Mouse (Mus musculus) hindbrain, embryonic 13.5 days (tissue): Measurements from ENCODE around the gene Wap. TPM values are rescaled to one million over a fixed set of nuclear protein-coding genes. Genes with fewer than 3 reads are reported as not detected.

Experiments
- ATAC-seq: fragments of 200-750 bp; cut with Nextera tagmentation; 2 replicates; pipeline ENCODE4 v1.8.0; 2017; ENCODE audit warnings: moderate TSS enrichment; ENCODE audit not compliant: low FRiP score
- H3K27ac ChIP-seq: fragments of 300-500 bp; sonication (generic); 2 replicates; pipeline ENCODE4 v1.5.1; 2015; ENCODE audit warnings: inconsistent platforms, mild to moderate bottlenecking, moderate library complexity
- H3K27me3 ChIP-seq: fragments of 300-500 bp; sonication (generic); 2 replicates; pipeline ENCODE4 v1.6.1; 2015; ENCODE audit warnings: mild to moderate bottlenecking, inconsistent platforms
- H3K36me3 ChIP-seq: fragments of 300-500 bp; sonication (generic); 2 replicates; pipeline ENCODE4 v1.6.1; 2015; ENCODE audit warnings: mild to moderate bottlenecking, inconsistent platforms
- H3K4me1 ChIP-seq: fragments of 300-500 bp; sonication (generic); replicated peaks from 2 replicates; pipeline ENCODE4 v1.6.1; 2015; ENCODE audit warnings: inconsistent platforms
- H3K4me2 ChIP-seq: fragments of 300-500 bp; sonication (generic); 2 replicates; pipeline ENCODE4 v1.6.1; 2015; ENCODE audit warnings: inconsistent platforms, mild to moderate bottlenecking, moderate library complexity
- H3K4me3 ChIP-seq: fragments of 300-500 bp; sonication (generic); 2 replicates; pipeline ENCODE4 v1.5.1; 2015; ENCODE audit warnings: mild to moderate bottlenecking, inconsistent platforms
- H3K9ac ChIP-seq: fragments of 300-500 bp; sonication (generic); 2 replicates; pipeline ENCODE4 v1.6.1; 2015; ENCODE audit warnings: mild to moderate bottlenecking, inconsistent platforms
- H3K9me3 ChIP-seq: fragments of 300-500 bp; sonication (generic); 2 replicates; pipeline ENCODE4 v1.6.1; 2016; ENCODE audit warnings: inconsistent platforms
- WGBS: fragments of 180-500 bp; shearing (Covaris S2); methylation state at CpG from one replicate; pipeline ENCODE4 v1.1.7; 2015; 5-methylcytosine and 5-hydroxymethylcytosine counted together
- polyA plus RNA-seq: library from polyadenylated mRNA; unstranded; fragments of >200 nt; fragmentation: Nextera tagmentation; extraction: Ambion mirVana; gene quantifications from 2 replicates; pipeline ENCODE4 v1.2.1, GENCODE M21; 2015

Gene Wap
- polyA plus RNA-seq: not detected in 2 replicates

DNA sequence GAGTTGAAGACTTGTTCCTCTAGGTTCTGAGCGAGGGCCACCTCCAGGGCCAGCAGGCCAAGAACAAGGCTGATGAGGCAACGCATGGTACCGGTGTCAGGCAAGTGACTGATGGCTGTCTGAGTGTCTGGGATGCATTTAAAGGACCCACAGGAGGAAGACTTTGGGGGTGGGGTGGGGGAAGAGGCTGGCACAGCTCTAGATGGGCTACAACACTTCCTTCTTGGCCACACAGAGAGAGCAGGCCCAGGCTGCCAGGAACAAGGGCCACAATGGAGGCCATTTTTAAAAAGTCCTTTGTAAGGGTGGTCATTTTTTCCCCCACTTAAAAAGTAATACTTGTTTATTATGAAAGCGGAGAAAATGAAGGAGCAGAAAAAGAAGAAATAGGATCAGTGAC, at the start of gene Wap:
Wap (minus strand) TSS at position 101 of the 400 bp plus-strand sequence.
- no peaks in the 10 kb centered on the region for H3K9me3 ChIP-seq
- no peak within 1 kb of the TSS for H3K4me3 ChIP-seq
- no peak for ATAC-seq
- no peaks in the 10 kb centered on the region for H3K36me3 ChIP-seq
- no peaks in the 10 kb centered on the region for H3K4me1 ChIP-seq
- no peaks in the 10 kb centered on the region for H3K27me3 ChIP-seq
- 88% methylated on average over 4 of the region's 4 CpGs for WGBS
- no peak within 1 kb of the TSS for H3K9ac ChIP-seq
- no peak within 1 kb of the TSS for H3K4me2 ChIP-seq
- no peak within 1 kb of the TSS for H3K27ac ChIP-seq

DNA sequence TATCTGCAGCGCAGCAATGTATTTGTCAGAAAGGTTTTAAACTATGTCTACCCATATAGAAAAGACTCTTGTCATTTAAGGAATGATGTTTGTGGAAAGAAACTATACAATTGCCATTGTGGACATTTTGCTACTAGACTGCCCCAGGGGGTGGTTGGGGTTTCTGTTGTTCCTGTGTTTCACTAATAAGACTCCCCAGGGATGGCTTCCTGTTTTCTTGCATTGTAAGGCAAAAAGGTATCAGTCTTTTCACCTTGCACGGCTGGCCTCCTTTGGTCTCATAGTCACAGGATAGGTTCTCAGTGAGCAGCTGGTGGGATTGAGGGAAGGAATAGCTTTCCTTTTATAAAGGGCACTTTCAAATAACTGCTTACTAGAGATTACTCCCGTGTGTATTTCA, 46.3 kb upstream of the Wap start:
- no peaks in the 10 kb centered on the region; the same call in 1 of the 2 replicates for H3K9me3 ChIP-seq
- no peaks in the 10 kb centered on the region for H3K36me3 ChIP-seq
- H3K27me3 ChIP-seq: no peaks in the 10 kb centered on the region
- H3K27ac ChIP-seq: no peak overlapping the region; the same call in 1 of the 2 replicates
- 50% methylated on average over 3 of the region's 3 CpGs for WGBS
- no peak overlapping the region for H3K4me2 ChIP-seq
- H3K4me3 ChIP-seq: no peak overlapping the region
- no peak for ATAC-seq
- no peak overlapping the region for H3K9ac ChIP-seq
- peaks cover 7% of the 10 kb centered on the region for H3K4me1 ChIP-seq

DNA sequence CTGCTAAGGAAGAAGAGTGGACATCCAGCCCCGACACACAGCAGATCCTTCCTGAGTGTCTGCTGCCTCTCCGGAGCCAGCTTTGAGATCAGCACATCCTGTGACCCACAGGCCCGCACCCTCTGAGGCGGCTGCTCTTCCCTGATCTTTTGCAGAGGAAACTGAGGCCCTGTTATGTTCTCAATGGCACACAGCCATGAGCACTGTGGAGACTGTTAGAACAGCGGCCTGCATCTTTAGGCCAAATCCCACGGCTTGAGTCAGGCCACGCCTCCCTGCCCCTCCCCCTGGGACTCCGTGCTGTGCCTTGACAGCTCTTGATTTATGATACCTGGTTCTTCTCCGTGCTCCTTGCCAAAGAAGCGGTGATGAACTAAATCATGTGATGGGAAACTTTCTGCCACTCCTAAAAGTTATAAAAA, 42.0 kb upstream of the Wap start:
- H3K36me3 ChIP-seq: no peaks in the 10 kb centered on the region
- no peak overlapping the region for H3K4me2 ChIP-seq
- H3K9ac ChIP-seq: peak overlapping the region; percentile 29; the same call in 1 of the 2 replicates
- 23% methylated on average over 10 of the region's 10 CpGs for WGBS
- no peak overlapping the region for H3K4me3 ChIP-seq
- peak overlapping the region; percentile 52; the same call in 1 of the 2 replicates for H3K27ac ChIP-seq
- H3K9me3 ChIP-seq: no peaks in the 10 kb centered on the region; the same call in 1 of the 2 replicates
- H3K27me3 ChIP-seq: no peaks in the 10 kb centered on the region
- H3K4me1 ChIP-seq: peaks cover 8% of the 10 kb centered on the region
- ATAC-seq: peak; percentile 62

DNA sequence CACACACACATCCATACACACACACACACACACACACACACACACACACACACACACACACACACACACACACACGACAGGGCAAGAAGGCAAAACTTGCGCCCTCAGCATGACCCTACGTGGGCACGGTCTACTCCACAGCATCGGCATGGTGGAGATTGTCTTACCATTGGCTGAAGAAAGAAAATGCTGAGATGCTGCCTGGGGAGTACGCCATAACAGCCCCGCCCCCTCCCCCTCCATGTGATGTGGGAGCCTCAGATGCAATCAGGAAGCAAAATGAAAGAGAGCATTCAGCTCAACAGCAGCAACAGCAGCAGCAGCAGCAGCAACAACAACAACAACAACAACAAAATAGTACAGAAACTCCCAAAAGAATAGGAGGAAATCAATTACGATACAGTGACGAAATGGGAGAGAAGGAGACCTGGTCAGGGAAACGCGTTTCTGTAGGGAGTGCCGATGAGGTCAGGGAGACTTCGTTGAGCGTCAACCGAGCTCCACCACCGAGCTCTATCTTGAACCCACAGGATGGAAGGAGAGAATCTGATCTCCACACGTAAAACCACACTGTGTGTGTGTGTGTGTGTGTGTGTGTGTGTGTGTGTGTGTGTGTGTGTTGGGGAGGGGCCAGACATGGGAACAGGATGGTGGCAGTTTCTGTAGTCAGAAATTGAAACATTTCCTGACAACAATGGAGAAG, 41.4 kb upstream of the Wap start:
- H3K4me2 ChIP-seq: no peak overlapping the region
- peaks cover 8% of the 10 kb centered on the region for H3K4me1 ChIP-seq
- H3K9me3 ChIP-seq: no peaks in the 10 kb centered on the region; the same call in 1 of the 2 replicates
- no peaks in the 10 kb centered on the region for H3K36me3 ChIP-seq
- WGBS: 62% methylated on average over 17 of the region's 17 CpGs
- ATAC-seq: peak; percentile 35; the same call in 1 of the 2 replicates
- peak overlapping the region; percentile 29; the same call in 1 of the 2 replicates for H3K9ac ChIP-seq
- H3K4me3 ChIP-seq: no peak overlapping the region
- H3K27ac ChIP-seq: peak overlapping the region; percentile 52
- H3K27me3 ChIP-seq: no peaks in the 10 kb centered on the region

DNA sequence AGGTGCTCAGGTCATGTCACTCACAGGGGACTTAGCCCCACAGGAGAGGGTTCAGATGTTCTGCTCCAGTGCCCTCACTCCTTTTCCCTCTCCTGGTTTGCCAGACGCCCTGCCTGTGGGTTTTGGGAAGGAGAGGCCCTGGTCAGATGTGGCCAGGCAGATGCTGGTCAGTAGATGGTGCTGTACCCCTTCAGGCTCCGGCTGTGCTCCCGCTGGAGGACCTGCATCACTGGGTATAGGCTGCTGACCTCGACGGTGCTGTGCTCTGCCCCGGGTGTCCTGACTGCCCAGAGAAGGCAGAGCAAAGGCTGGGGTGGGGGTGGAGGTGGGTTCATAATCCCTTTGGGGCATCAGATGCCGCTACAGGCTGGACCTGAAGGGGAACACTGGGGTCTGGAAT, 39.1 kb upstream of the Wap start:
- Histone ChIP-seq H3K36me3 (no peaks in the 10 kb centered on the region), H3K27ac (no peak overlapping the region), H3K4me2 (no peak overlapping the region), H3K9me3 (no peaks in the 10 kb centered on the region), H3K27me3 (no peaks in the 10 kb centered on the region), H3K4me1 (peaks cover 8% of the 10 kb centered on the region), H3K4me3 (no peak overlapping the region), H3K9ac (no peak overlapping the region)
- WGBS: 20% methylated on average over 7 of the region's 7 CpGs
- peak; percentile 65 for ATAC-seq

DNA sequence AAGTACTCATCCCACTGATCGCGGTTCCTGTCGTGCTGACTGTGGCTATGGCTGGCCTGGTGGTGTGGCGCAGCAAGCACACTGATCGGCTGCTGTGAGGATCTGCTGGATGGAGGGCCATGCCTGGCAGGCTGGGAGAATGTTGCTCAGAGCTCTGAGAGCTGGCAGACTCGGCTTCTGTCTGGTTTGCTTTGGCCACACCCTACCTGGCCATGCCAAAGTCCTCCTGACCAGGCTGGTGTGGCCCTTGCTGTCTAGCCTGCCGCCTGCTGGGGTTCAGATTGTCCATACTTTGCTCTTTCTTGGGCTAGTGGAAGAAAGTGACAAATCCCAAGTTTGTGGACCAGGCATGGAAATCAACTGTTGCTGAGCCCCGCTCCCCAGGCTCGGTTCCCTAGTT, 38.2 kb upstream of the Wap start:
- Histone ChIP-seq H3K4me2 (no peak overlapping the region), H3K9ac (no peak overlapping the region), H3K4me1 (peaks cover 8% of the 10 kb centered on the region), H3K9me3 (no peaks in the 10 kb centered on the region), H3K36me3 (no peaks in the 10 kb centered on the region), H3K4me3 (no peak overlapping the region), H3K27me3 (no peaks in the 10 kb centered on the region), H3K27ac (no peak overlapping the region)
- 84% methylated on average over 9 of the region's 9 CpGs for WGBS
- ATAC-seq: no peak

DNA sequence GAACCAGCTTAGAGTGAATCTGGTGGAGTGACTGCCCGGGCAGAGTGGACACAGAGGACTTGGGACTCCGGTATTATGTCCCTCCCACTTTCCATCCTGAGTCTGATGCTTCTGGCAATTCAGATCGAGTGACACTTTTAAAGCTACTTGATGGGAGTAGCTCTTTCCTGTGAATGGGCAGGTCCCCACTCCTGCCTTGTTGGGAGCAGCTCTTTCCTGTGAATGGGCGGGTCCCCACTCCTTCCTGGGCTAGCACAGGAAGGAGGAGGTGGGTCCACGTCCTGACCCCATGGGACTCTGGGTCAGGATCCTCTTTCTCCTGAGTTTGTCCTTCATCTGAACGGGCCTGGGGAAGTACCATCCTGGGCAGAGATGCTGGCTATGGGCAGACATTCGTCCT, 37.0 kb upstream of the Wap start:
- Histone ChIP-seq H3K4me3 (no peak overlapping the region), H3K9me3 (no peaks in the 10 kb centered on the region), H3K27me3 (peaks cover 9% of the 10 kb centered on the region; the same call in 1 of the 2 replicates), H3K36me3 (no peaks in the 10 kb centered on the region), H3K9ac (no peak overlapping the region), H3K27ac (no peak overlapping the region), H3K4me1 (peaks cover 6% of the 10 kb centered on the region), H3K4me2 (no peak overlapping the region)
- no peak for ATAC-seq
- 75% methylated on average over 7 of the region's 7 CpGs for WGBS

DNA sequence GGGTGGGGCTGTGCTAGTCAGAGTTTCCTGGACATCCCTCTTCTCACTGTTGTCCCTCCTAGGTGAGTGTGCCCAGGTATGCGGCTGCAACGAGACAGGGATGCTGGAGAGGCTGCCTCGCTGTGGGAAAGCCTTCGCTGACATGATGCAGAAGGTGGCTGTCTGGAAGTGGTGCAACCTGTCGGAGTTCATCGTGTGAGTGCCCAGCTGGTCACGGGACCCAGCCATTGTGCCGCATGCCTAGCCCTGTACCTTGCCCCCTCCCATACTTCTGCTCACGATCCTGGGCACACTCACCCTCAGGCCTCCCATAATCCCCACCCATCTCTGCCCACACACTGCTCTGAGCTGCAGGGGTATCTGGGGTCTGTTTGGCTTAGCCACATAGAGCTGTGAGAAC, 36.3 kb upstream of the Wap start:
- H3K27me3 ChIP-seq: peaks cover 9% of the 10 kb centered on the region; the same call in 1 of the 2 replicates
- H3K4me3 ChIP-seq: no peak overlapping the region
- H3K27ac ChIP-seq: no peak overlapping the region
- no peak overlapping the region; the same call in 1 of the 2 replicates for H3K9ac ChIP-seq
- no peak for ATAC-seq
- peaks cover 1% of the 10 kb centered on the region; the same call in 1 of the 2 replicates for H3K4me1 ChIP-seq
- H3K4me2 ChIP-seq: no peak overlapping the region
- H3K9me3 ChIP-seq: no peaks in the 10 kb centered on the region
- 92% methylated on average over 9 of the region's 9 CpGs for WGBS
- H3K36me3 ChIP-seq: no peaks in the 10 kb centered on the region

DNA sequence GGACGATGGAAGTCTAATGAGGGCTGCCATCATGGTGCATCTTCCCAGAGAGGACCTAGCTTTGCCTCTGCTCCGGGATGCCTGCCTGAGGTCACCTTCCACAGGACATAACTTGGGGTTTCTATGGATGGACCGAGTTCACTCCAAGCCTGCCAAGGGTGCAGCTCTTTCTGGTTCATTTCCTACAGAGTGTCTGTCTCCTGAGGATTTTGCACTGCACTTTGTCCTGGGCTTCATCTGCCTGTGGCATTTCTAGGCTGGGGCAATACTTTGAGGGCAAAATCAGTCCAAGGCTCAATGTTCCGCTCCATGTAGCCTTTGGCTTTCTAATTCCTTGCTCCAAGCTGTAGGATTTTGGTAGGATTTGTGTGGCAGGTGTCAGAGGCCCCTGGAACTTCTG, 32.4 kb upstream of the Wap start:
- 92% methylated on average over 4 of the region's 4 CpGs for WGBS
- ATAC-seq: no peak
- Histone ChIP-seq H3K27ac (no peak overlapping the region), H3K36me3 (no peaks in the 10 kb centered on the region), H3K27me3 (peaks cover 9% of the 10 kb centered on the region; the same call in 1 of the 2 replicates), H3K9me3 (no peaks in the 10 kb centered on the region), H3K4me3 (no peak overlapping the region), H3K4me1 (no peaks in the 10 kb centered on the region), H3K4me2 (no peak overlapping the region), H3K9ac (no peak overlapping the region)

DNA sequence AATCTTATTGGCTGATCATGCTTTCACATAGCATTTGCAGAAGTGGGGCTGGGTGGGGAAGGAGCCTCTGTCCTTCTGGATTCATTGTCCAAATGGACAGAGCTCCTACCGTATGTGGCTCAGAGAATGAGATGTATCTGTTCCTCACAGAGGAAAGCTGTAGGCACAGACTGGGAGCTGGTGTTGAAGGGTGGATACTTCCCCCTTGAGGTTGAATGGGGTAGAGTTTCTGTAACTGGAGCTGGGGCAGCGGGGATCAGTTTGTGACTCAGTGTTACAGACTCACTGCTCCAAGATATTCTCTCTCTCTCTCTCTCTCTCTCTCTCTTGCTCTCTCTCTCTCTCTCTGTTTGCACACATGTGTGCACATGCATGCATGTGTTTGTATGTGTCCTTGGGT, 31.6 kb upstream of the Wap start:
- Histone ChIP-seq H3K4me3 (no peak overlapping the region), H3K9me3 (no peaks in the 10 kb centered on the region), H3K4me1 (no peaks in the 10 kb centered on the region), H3K36me3 (no peaks in the 10 kb centered on the region), H3K4me2 (no peak overlapping the region), H3K27ac (no peak overlapping the region), H3K9ac (no peak overlapping the region), H3K27me3 (peaks cover 9% of the 10 kb centered on the region; the same call in 1 of the 2 replicates)
- WGBS: 53% methylated on average over 2 of the region's 2 CpGs
- ATAC-seq: no peak

DNA sequence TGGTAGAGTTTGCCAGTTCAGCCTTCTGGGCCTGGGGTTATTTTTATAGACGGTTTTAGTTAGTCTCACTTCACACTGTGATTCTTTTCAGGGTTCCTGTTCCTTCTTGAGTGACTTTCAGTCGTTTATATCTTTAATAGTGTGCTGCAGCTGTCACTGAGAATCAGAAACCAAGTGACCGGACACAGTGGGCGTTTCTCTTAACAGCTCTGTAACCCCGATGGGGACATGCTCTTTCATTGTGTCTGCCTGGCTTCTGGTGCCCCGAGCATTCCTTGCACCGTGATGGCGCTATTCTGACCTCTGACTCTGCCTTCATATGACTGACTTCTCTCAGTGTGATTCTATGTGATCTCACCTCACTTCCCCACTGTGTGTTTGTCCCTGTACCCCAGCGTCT, 30.6 kb upstream of the Wap start:
- H3K27ac ChIP-seq: no peak overlapping the region
- H3K9me3 ChIP-seq: no peaks in the 10 kb centered on the region
- no peak for ATAC-seq
- no peak overlapping the region for H3K9ac ChIP-seq
- H3K4me3 ChIP-seq: no peak overlapping the region
- H3K4me2 ChIP-seq: no peak overlapping the region
- H3K4me1 ChIP-seq: no peaks in the 10 kb centered on the region
- 15% methylated on average over 9 of the region's 9 CpGs for WGBS
- H3K36me3 ChIP-seq: no peaks in the 10 kb centered on the region
- H3K27me3 ChIP-seq: peaks cover 9% of the 10 kb centered on the region; the same call in 1 of the 2 replicates

DNA sequence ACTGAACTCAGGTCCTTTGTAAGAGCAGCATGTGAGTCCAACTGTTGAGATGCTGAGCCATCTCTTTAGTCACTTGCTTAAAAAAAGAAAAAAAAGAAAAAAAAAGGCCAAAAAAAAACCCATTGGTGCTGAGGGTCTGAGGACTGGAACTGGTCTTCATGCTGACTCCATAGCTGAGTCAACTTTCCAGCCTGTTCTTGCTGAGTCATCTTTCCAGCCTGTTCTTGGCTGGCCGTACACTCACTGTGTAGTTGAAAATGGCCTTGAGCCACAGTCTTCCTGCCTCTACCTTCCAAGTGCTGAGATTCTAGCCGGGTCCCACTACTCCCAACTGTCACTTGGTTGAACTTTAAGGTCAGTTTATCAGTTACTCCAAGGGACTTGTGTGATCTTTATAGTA, 28.2 kb upstream of the Wap start:
- Histone ChIP-seq H3K9ac (no peak overlapping the region), H3K9me3 (no peaks in the 10 kb centered on the region), H3K36me3 (no peaks in the 10 kb centered on the region)

DNA sequence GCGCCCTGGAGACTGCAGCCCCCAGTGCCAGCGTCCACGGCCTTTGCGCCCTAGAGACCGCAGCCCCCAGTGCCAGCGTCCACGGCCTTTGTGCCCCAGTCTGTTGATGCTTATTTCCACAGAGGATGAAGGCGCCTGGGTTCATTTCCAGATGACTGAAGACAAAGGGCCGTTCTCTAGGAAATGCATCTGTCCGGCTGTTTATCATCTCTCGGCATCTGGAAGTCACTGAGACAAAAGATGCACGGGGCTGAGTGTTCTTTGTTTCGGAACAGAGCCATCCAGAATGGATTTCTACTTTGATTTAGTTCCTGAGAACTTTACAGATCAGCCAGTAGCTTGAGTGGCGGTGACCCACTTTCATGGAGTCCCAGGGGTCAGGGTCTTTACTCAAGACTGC, 22.8 kb upstream of the Wap start:
- no peak overlapping the region for H3K4me2 ChIP-seq
- H3K9ac ChIP-seq: no peak overlapping the region

More for the DNA sequence above, 28.2 kb upstream of the Wap start:
- H3K4me1 ChIP-seq: peaks cover under 1% of the 10 kb centered on the region; the same call in 1 of the 2 replicates
- ATAC-seq: no peak
- WGBS: 90% methylated on average over 2 of the region's 2 CpGs
- H3K27me3 ChIP-seq: peaks cover 9% of the 10 kb centered on the region; the same call in 1 of the 2 replicates
- H3K4me2 ChIP-seq: no peak overlapping the region
- no peak overlapping the region for H3K4me3 ChIP-seq
- no peak overlapping the region for H3K27ac ChIP-seq

More for the DNA sequence above, 22.8 kb upstream of the Wap start:
- H3K4me1 ChIP-seq: peaks cover 27% of the 10 kb centered on the region
- H3K4me3 ChIP-seq: no peak overlapping the region
- H3K27me3 ChIP-seq: peaks cover 18% of the 10 kb centered on the region
- WGBS: 39% methylated on average over 14 of the region's 14 CpGs
- H3K9me3 ChIP-seq: no peaks in the 10 kb centered on the region
- no peaks in the 10 kb centered on the region for H3K36me3 ChIP-seq
- ATAC-seq: no peak
- no peak overlapping the region for H3K27ac ChIP-seq
